Mouse (Mus musculus) cerebellum, adult 9-10 months (tissue): ENCODE measurements around the gene Mad2l2.
"Not testable (repeated sequence)": the region's sequence is repeated elsewhere in the genome, so short reads cannot be mapped to it uniquely, and the experiment has no call there.

Experiments used
- DNase-seq: peaks from one replicate; pipeline ENCODE4 v3.0.0; 2022

Mad2l2 gene

DNA sequence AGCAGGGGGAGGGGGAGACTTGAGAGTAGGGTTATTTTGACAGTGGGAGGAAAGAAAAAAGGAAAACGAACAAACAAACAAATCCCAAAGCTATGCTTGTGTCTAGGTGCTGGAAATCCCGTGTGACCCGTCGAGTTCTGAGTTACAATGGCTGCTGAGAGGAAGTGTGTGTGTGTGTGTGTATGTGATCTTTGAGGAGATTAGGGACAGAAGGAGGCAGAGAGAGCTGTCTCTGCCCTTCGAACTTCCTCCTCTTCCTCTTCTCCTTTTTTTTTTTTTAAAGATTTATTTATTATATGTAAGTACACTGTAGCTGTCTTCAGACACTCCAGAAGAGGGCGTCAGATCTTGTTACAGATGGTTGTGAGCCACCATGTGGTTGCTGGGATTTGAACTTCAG is 46.4 kb downstream of the Mad2l2 start:
- not testable (repeated sequence) for DNase-seq

DNA sequence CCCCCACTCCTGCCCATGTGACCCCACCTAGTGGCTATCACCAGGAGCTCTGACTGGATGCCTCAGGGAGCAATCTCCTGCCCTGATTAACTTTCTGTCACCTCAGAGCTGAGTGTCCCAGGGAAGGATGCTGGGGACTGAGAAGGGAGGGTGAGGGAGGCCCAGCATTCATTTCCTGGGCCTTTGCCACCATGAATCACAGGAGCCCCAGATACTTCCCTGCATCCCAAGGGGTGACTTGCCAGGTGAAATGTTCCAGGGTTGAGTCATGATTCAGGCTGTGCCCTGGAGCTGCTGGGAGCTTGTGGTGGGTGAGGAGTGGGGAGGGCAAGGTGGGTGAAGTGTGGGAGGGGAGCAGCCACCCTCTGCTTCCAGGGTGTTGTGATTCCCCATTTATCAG is 47.5 kb downstream of the Mad2l2 start:
- no peak for DNase-seq

DNA sequence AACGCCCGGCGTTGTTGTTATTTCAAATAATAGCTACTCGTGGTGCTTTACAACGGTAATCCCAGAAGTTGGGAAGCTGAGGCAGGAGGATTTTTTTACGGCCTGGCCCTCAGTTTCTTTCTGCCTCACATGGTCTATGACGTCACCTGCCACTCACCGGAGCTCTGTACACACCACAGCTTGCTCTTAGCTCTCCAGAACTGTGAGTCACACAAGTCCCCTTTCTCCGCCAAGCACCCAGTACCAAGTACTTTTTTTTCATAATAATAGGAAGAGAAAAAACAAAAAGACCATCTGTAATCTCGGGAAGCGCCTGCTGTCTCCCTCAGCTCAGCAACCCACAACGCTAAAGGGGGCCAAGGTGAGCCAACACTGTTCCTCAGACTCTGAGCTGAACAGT is 51.3 kb downstream of the Mad2l2 start:
- no peak for DNase-seq

DNA sequence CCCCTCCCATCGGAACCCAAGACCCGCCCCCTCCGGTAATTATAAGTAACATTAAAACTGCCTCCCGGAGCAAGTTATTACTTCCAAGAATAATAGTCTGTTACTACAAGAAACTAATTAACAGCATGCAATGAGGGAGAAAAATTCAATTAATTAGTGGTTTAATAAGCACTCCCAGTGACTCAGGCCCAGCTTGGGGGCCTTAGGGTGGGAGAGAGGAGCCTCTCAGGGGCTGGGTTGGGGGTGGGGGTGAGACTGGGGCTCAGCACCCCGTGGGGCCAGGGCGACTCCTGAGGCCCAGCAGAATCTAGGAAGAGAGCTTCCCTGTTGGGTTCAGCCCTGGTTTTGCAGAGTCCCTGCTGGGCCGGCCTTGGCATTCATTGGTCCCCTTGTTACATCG is 52.2 kb downstream of the Mad2l2 start:
- no peak for DNase-seq

DNA sequence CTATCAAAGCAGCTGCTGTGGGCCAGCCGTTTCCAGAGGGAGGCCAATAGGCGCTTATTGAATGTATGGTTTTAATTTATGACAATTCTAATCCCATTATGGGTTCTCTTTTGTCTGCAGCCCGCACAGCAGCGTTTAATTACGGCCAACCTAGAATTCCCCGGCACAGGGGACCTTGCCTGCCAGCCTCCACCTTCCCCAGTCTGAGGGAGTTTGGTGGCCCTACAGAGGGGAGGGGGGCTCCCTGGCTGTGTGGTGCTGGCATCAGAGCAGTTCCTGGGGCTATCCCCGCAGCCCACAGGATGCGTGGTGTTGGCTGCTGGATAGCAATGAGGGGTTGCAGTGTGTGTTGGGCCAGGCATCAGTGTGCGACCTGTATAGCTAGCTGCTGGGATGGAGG is 54.4 kb downstream of the Mad2l2 start:
- no peak for DNase-seq

DNA sequence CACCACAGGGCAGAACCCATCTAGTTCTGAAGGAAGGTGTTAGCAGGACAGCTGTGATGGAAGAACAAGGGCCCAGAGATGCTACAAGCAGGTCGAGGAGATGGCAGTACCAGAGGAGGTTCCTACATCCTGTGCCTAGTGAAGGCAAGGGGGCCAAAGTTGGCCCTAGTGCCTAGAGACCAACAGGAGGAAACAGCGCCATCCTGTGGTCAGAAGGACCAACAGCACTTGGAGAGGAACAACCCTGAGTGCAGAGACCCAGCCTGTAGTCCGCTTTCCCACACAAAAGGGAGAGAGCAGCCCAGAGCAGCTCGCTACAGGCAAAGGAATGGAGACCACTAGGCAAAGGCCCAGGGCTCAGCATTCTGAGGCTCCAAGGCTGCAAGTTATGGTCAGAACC is 55.6 kb downstream of the Mad2l2 start:
- no peak for DNase-seq

DNA sequence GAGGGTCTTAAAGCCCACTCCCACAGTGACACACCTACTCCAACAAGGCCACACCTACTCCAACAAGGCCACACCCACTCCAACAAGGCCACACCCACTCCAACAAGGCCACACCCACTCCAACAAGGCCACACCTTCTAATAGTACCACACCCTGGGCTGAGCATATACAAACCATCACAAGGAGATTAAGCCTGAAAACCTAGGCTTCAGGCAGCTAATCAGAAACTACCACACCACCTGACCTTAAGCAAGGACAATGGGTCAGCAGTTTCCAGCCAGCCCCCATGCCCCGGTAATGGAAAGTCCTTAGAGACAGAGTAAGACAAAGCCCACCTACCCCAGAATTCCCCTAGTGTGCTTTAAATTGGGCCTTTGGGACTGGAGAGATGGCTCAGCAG is 58.6 kb downstream of the Mad2l2 start:
- DNase-seq: not testable (repeated sequence)

DNA sequence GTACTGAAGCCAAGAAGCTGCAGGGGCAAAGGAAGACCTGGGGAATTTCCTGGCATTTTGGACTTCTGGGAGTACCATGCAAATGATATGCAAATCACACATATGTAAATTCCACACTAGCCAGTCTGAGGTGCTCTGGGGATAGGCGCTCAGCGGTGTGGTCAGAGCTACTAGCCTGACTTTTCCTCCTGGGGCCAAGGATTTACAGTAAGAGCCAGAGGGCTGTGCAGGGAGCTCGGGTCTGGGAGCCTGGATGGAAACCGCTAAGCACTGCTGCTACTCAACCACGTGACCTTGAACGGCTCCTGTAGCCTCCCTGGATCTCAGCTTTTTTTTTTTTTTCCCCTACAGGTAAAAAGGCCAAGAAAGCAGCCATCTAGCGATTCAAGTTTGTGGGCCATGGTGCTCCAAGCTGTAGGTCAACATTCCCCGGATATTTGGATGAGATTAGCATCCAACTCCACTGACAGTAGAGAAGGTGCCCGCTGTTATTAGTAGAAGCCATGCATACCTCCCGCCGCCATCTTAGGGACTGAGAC is 62.6 kb downstream of the Mad2l2 start:
- DNase-seq: no peak

DNA sequence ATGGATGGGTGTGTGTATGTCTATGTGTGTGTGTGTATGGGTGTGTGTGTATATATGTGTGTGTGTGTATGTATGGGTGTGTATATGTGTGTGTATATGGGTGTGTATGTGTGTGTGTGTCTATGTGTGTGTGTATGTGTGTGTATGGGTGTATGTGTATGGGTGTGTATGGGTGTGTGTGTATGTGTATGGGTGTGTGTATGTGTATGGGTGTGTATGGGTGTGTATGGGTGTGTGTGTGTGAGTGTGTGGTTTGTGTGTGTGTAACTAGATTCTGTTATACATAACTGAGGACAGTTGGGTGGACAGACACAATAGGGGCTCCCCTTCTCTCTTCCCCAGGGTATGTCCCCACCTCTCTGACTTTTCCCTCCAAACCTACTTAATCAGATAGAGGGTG is 64.2 kb downstream of the Mad2l2 start:
- DNase-seq: no peak
